Mouse (Mus musculus): ENCODE results near the gene Prlr.

The Prlr gene

GRCm38 (mm10) chr15:10325080-10325479, 148.0 kb downstream of the Prlr start, which contains the start of gene Gm21973:
Gene Gm21973 (plus strand): TSS chr15:10325380.
- no peak for DNase-seq (ENCODE audit: low read depth, low spot score)

GRCm38 (mm10) chr15:10330626-10331025, 153.6 kb downstream of the Prlr start:
- no peak for DNase-seq (ENCODE audit: low read depth, low spot score)

- no peak for DNase-seq (ENCODE audit: low read depth, low spot score)
Measured at GRCm38 (mm10) chr15:10332566-10332965, 155.5 kb downstream of the Prlr start.

GRCm38 (mm10) chr15:10338606-10339005, 161.6 kb downstream of the Prlr start:
- no peak for DNase-seq (ENCODE audit: low read depth, low spot score)

GRCm38 (mm10) chr15:10347044-10347443, 170.0 kb downstream of the Prlr start:
- no peak for DNase-seq (ENCODE audit: low read depth, low spot score)

GRCm38 (mm10) chr15:10358039-10358948, 181.3 kb downstream of the Prlr start, which contains the start of gene Agxt2:
Gene Agxt2 (plus strand): TSS chr15:10358532.
- no peak for DNase-seq (ENCODE audit: low read depth, low spot score)

GRCm38 (mm10) chr15:10366331-10366730, 189.3 kb downstream of the Prlr start:
- no peak for DNase-seq (ENCODE audit: low read depth, low spot score)

GRCm38 (mm10) chr15:10375404-10375803, 198.4 kb downstream of the Prlr start:
- DNase-seq (ENCODE audit: low read depth, low spot score), result no peak

- DNase-seq (ENCODE audit: low read depth, low spot score), result no peak
Measured at GRCm38 (mm10) chr15:10378338-10378959, 201.4 kb downstream of the Prlr start.

GRCm38 (mm10) chr15:10379757-10380458, 202.9 kb downstream of the Prlr start:
- no peak for DNase-seq (ENCODE audit: low read depth, low spot score)

- no peak for DNase-seq (ENCODE audit: low read depth, low spot score)
Measured at GRCm38 (mm10) chr15:10387263-10387662, 210.2 kb downstream of the Prlr start.

Measured in brain, embryonic 18.5 days (tissue).